Mouse (Mus musculus) lung, adult 18-20 months (tissue): ENCODE data around the gene Rnft1.
"Not testable (repeated sequence)": the region's sequence is repeated elsewhere in the genome, so short reads cannot be mapped to it uniquely, and the experiment has no call there.

Source experiments
- DNase-seq, 2 experiments: peaks; one replicate each; pipeline ENCODE4 v3.0.0; 2022; ENCODE audit warnings: mixed read lengths in 2 of 2

The Rnft1 gene

GRCm38 (mm10) chr11:86527528-86527927, 43.1 kb downstream of the Rnft1 start:
- DNase-seq = no peak

DNA sequence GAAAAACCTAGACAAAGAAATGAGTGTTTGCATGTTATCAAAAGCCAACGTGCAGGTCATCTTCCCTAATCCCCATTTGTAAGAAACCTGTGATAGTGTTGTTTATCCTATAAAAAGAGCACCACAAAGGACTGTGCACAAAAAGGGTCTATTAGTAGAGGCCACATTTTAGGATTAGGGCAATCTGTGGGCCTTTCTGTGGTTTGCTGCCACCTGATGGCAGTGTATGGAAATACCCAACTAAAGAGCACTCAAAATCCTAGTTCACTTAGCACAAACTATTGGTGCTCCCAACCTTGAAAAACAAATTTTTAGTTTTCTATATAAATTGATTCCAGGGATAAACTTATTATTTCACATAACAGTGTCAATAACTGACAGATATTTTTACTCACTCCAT, 48.4 kb downstream of the Rnft1 start:
- no peak for DNase-seq

GRCm38 (mm10) chr11:86533302-86533701, 48.8 kb downstream of the Rnft1 start:
- DNase-seq = not testable (repeated sequence)

GRCm38 (mm10) chr11:86534201-86534910, 49.9 kb downstream of the Rnft1 start:
- DNase-seq = no peak

DNA sequence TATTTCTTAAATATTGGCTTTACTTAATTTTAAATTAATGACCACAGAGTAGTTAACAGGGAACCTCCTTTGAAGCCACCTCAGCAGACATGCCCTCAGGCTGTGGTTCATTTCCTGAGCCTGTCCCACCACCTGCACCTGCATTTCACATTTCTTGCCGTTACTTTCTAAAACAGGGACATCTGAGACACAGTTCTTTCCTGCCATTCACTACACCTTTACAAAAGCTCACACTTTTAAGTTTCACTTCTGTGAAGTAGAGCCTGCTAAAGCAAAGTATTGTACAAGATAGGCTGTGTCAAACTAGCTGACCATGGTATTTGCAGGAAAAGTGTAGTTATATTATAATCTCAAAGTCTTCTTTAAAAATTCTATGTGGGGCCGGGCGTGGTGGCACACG, 54.3 kb downstream of the Rnft1 start:
- no peak for DNase-seq

GRCm38 (mm10) chr11:86539716-86540475, 55.4 kb downstream of the Rnft1 start:
- DNase-seq = no peak

- no peak for DNase-seq
These were observed 56.0 kb downstream of the Rnft1 start for GRCm38 (mm10) chr11:86540476-86540845.

GRCm38 (mm10) chr11:86542851-86543250, 58.4 kb downstream of the Rnft1 start:
- no peak for DNase-seq

DNA sequence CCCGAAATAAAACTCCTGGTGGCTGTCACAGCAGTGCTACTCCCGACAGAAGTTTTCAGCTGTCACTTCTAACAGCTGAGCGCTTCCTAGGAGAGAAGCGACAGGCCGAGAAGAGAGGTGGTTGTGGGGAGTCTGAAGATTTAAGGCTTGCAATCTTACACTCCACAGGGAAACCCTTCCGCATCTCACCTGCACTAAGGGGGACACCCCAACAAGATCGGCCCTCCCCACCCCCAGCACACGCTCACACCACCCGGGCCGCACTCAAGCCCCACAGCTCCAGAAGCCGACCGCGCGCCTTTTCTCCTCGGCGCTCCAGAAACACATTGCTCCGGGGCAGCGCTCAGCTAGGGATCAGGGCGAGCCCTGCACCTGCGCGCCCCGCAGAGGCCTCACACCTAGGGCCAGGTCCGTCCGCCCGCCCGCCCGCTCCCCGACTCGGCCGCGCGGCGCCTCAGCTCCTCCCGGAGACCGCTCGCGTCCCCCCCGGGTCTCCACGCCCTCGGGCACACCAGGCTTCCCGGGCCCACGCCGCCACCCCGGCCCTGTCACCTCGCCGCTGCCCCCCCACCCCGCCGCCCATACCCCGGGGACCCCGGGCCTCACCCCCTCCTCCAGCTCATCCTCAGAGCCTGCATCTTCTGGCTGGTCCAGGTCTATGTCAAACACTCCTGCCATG, 59.6 kb downstream of the Rnft1 start:
- DNase-seq = peak; percentile 32 to 38

DNA sequence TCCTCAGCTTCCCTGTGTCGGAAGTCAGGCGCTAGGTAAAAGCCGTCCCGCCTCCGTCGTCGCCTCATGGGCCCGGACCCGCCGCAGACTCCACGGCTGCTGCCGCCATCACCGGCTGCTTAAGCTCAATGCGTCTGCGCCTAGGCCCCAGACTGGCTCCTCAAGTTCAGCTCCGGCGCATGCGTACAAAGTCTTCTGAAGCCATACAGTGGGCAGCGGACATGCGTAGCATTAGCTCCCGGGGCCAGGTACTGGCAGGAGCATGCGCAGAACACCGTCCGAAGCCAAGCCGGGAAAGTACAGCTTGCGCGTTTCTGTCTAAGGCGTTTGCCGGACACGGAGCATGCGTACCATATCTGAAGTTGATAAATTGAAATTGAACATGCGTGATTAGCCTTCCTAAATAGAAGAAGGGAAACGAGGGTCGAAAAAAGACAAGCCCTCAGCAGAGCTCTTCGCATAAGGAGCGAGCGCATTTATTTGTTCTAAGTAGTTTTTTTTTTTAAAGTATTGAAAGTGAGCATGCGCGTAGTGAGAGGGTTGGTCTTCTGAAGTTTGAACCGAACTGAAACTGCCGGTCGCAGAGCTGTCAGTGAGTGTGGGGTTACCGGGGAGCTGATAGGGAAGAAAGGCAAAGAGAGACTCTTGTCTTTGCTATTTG, 60.3 kb downstream of the Rnft1 start, which contains the start of the genes Rps6kb1 and Tubd1:
TSS of gene Rps6kb1 (minus strand) at position 167 of the 661 bp plus-strand sequence.
TSS of gene Tubd1 (plus strand) at position 353 of the 661 bp plus-strand sequence.
- DNase-seq = peak; percentile 100

GRCm38 (mm10) chr11:86545556-86545955, 61.1 kb downstream of the Rnft1 start:
- no peak for DNase-seq

GRCm38 (mm10) chr11:86547412-86547811, 63.0 kb downstream of the Rnft1 start:
- no peak for DNase-seq
